12 mouse cellular contexts compared by ENCODE assay signal in genomic region chr17:54483901-54484300, GRCm38 (mm10).
"Had no signal": no experiment of that assay in that cellular context is flagged by ENCODE, and none has a peak within 500 bp of the region (broad histone marks: within the 10 kb centered on the region; RNA-seq: fewer than 3 reads in every experiment).

No protein-coding gene starts in this region.

- DNase-seq: left cerebral cortex, postnatal 4 days; liver; liver, embryonic 13.5 days; liver, postnatal 0 days; lung, adult 18-20 months; lung, adult 2 months; lung, embryonic 14.5 days; lung, postnatal 10 days; lung, postnatal 14 days; lung, postnatal 36 days; lung, postnatal 4 days; midbrain, embryonic 14.5 days had no signal
